Mouse (Mus musculus) thymus, adult 2 months (tissue): ENCODE data around the gene Glrx2.

Experiments
- CTCF ChIP-seq: fragments of 200-500 bp; IDR thresholded peaks from 2 replicates; pipeline ENCODE4 v1.5.1; 2012; ENCODE audit warnings: mild to moderate bottlenecking, control low read depth, low read length, moderate library complexity, borderline replicate concordance; ENCODE audit not compliant: control insufficient read depth, poor library complexity, insufficient read depth; ENCODE audit errors: extremely low read depth
- POLR2A ChIP-seq: fragments of 200-500 bp; IDR thresholded peaks from 2 replicates; pipeline ENCODE4 v1.6.1; 2012; ENCODE audit warnings: mild to moderate bottlenecking, low read length, control low read depth, moderate library complexity; ENCODE audit not compliant: control insufficient read depth, poor library complexity, insufficient read depth; ENCODE audit errors: extremely low read depth

DNA sequence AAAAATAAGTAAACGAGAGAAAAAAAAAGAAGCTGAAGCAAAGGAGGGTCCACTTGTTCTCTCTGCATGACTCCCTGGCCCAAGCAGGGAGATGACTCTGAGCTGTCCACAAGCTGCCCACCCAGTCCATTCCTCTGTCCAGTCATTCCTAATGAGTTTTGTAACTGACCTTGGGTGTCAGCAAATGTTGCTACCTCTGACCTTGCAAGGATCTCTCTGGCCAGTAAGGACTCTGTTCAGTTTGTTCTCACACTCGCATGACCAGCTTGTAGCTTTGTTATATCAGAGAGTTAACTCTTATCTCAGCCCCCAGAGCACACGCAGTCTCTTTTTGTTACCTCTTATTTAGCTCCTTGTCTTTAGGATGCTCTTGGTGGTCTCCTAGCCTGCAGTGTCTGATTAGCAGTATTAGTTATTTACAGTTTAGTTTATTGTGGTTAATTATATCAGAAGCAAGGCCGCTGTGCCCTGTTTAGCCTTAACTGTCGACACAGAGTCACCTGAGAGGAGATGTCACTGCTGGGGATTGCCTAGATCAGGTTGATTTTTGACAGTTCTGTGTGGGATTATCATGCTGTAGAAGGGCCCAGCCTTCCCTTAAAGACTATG lies 8.4 kb downstream of the Glrx2 start:
- TF ChIP-seq CTCF (no peak), POLR2A (no peak)
